Mouse (Mus musculus) olfactory bulb, adult 2 months (tissue): ENCODE data around the gene Spdye4c.

Experiments used
- CTCF ChIP-seq: fragments of 200-500 bp; IDR thresholded peaks from 2 replicates; pipeline ENCODE4 v1.5.1; 2012; ENCODE audit warnings: low read depth, mild to moderate bottlenecking, low read length, moderate library complexity; ENCODE audit not compliant: insufficient read depth
- POLR2A ChIP-seq: fragments of 200-500 bp; IDR thresholded peaks from 2 replicates; pipeline ENCODE4 v1.6.1; 2012; ENCODE audit warnings: mild to moderate bottlenecking, low read depth, low read length, moderate library complexity; ENCODE audit not compliant: insufficient read depth

DNA sequence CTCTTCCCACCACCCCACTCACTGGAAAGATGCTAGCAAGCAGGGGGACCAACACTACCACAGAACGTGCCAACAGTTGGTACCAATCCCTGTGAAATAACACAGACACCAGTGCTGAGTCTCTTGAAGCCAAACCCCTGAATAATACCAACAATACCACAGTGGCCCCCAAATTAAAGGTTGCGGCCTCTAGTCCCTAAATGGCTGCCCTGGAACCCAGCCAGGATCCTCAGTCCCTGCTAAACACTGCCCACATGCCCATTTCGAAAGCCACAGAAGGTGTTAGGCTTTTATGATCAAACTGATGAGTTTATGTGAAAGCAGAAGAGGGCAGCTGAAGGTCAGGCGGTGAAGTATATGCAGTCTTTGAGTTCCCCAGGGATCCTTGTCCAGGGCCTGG, 20.0 kb upstream of the Spdye4c start:
- TF ChIP-seq CTCF (no peak), POLR2A (no peak)
